In genomic region chr6:61042667-61043523, GRCm38 (mm10) we compare ENCODE assay signal across 8 mouse cellular contexts.
A peak's percentile ranks its signal among the peaks of the same experiment; 100 is the strongest.
DNase-seq lines count a peak whose midpoint lies in the region; ATAC-seq lines count a peak whose summit lies in the region.

No protein-coding gene starts in this region.

- intact Hi-C loops in left cerebral cortex, postnatal 25 days (cut with DNase I) = no loop called here

- peak overlapping the region; percentile 86 for H3K27ac ChIP-seq in hindbrain, embryonic 14.5 days

- H3K36me3 ChIP-seq in hindbrain, embryonic 14.5 days (replicated peaks; ENCODE audit: control insufficient read depth, insufficient read depth) = no peaks in the 10 kb centered on the region

- H3K9me3 ChIP-seq in hindbrain, embryonic 14.5 days (ENCODE audit: control insufficient read depth, low read length) = no peaks in the 10 kb centered on the region

- 17% methylated on average over 15 of the region's 15 CpGs for WGBS in hindbrain, embryonic 14.5 days

- H3K4me3 ChIP-seq in hindbrain, embryonic 14.5 days (replicated peaks; ENCODE audit: low read length) = no peak overlapping the region

- H3K27me3 ChIP-seq in hindbrain, embryonic 14.5 days (ENCODE audit: control insufficient read depth, insufficient read depth, low read length) = peaks cover 3% of the 10 kb centered on the region

- peak overlapping the region; percentile 25 for H3K4me2 ChIP-seq in hindbrain, embryonic 14.5 days (replicated peaks)

- H3K9ac ChIP-seq in hindbrain, embryonic 14.5 days = peak overlapping the region; percentile 39

- peaks cover 11% of the 10 kb centered on the region; the same call in 1 of the 2 replicates for H3K4me1 ChIP-seq in hindbrain, embryonic 14.5 days (replicated peaks; ENCODE audit: control insufficient read depth, insufficient read depth, low read length)

- peak; percentile 70 to 71 for DNase-seq in cerebellum, postnatal 10 days
- DNase-seq in cerebellum, adult 8-10 months = no peak
- DNase-seq in hindbrain, embryonic 14.5 days (ENCODE audit: low spot score) = peak; percentile 73
- peak; percentile 50 to 61 for DNase-seq in left cerebral cortex, postnatal 25 days (ENCODE audit: low spot score in 2 of 2)
- DNase-seq in retina, postnatal 1 day = peak; percentile 79
- no peak for DNase-seq in gastrocnemius, postnatal 4 days (ENCODE audit: low spot score in 2 of 2)
- no peak for DNase-seq in thymus, postnatal 14 days

- peak; percentile 92 for ATAC-seq in hindbrain, embryonic 14.5 days (ENCODE audit: low FRiP score)
- no peak for ATAC-seq in erythroid progenitor cell, adult 5-6 weeks (replicated peaks; ENCODE audit: low FRiP score, poor library complexity, severe bottlenecking)

Comparison
In these comparisons a context has a peak if more than half of its experiments do, and no peak if none do; other contexts are left out.
1. DNase-seq: peak in cerebellum, postnatal 10 days (2 of 2), hindbrain, embryonic 14.5 days (single experiment), left cerebral cortex, postnatal 25 days (2 of 2) and retina, postnatal 1 day (single experiment); none in cerebellum, adult 8-10 months (single experiment), gastrocnemius, postnatal 4 days (0 of 2) and thymus, postnatal 14 days (single experiment).